Comparison of ENCODE assay signal across 28 mouse cellular contexts in the genomic region with DNA sequence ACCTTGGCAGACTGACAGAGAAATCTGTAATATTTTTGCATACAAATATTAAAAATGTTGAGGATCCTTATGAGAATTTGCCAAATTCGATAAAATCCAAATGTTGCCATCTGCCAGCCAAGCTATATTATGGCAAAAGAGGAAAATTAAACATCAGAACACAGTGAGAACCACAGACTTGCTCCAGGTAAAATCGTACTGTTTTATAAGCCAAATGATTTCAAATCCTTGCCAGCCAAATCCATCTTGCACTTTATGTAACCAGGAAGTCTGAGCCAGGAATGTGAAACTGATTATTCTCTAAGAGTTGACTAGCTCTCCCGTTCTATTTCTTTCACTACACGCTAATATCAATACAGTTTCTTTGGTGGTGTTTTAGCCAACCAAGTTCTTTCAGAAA.
DNase-seq lines count a peak whose midpoint lies in the region; ATAC-seq and TF ChIP-seq lines count a peak whose summit lies in the region.
"Had no signal": no experiment of that assay in that cellular context is flagged by ENCODE, and none has a peak within 500 bp of the region (broad histone marks: within the 10 kb centered on the region; RNA-seq: fewer than 3 reads in every experiment).

No protein-coding gene starts in this region.

- WGBS in hindbrain, postnatal 0 days, result 80% methylated on average over 4 of the region's 4 CpGs
- 90% methylated on average over 4 of the region's 4 CpGs for WGBS in hindbrain, embryonic 12.5 days

- DNase-seq in hindbrain, postnatal 0 days (ENCODE audit: low spot score), result peak; percentile 2
- DNase-seq in lung, postnatal 36 days, result peak; percentile 12
- DNase-seq in lung, adult 18-20 months, result no peak
- peak; percentile 95 for DNase-seq in cerebellum, adult 9-10 months
- DNase-seq in telencephalon, adult 2 months (ENCODE audit: low read depth, low spot score), result peak; percentile 44
- no peak for DNase-seq in gastrocnemius, postnatal 36 days
- DNase-seq: adrenal gland, postnatal 36 days; B cell, adult 2 months; gastrocnemius, adult 2 months; heart, postnatal 4 days; kidney, postnatal 36 days; liver; right cerebral cortex, adult 18-20 months; right cerebral cortex, postnatal 4 days had no signal

- ATAC-seq in hindbrain, postnatal 0 days, result no peak
- no peak for ATAC-seq in hindbrain, embryonic 12.5 days (ENCODE audit: low FRiP score)
- no peak for ATAC-seq in inflammation-experienced regulatory T-cells, adult 6 months
- ATAC-seq: intestine, postnatal 0 days; lung, postnatal 0 days; Patski had no signal

- intact Hi-C loops in gastrocnemius, postnatal 36 days (cut with DNase I), result no loop called here

- no peaks in the 10 kb centered on the region for H3K27me3 ChIP-seq in hindbrain, postnatal 0 days (ENCODE audit: insufficient read depth, low read length)
- H3K27me3 ChIP-seq in hindbrain, embryonic 12.5 days, result no peaks in the 10 kb centered on the region
- H3K27me3 ChIP-seq: CH12.LX; hindbrain, embryonic 15.5 days; liver, embryonic 15.5 days; neural tube, embryonic 15.5 days; Patski had no signal

- TF ChIP-seq CTCF in hindbrain, postnatal 0 days (IDR thresholded peaks at IDR 0.05; ENCODE audit: low read depth), result no peak

- H3K36me3 ChIP-seq in hindbrain, postnatal 0 days (ENCODE audit: insufficient read depth, low read length), result no peaks in the 10 kb centered on the region
- no peaks in the 10 kb centered on the region for H3K36me3 ChIP-seq in hindbrain, embryonic 12.5 days
- H3K36me3 ChIP-seq: G1E; heart, embryonic 10.5 days; hindbrain, embryonic 15.5 days; limb, embryonic 10.5 days; liver, embryonic 15.5 days; neural tube, embryonic 15.5 days had no signal

- H3K4me2 ChIP-seq in hindbrain, postnatal 0 days (ENCODE audit: low read depth, low read length), result no peak overlapping the region
- no peak overlapping the region for H3K4me2 ChIP-seq in hindbrain, embryonic 12.5 days (replicated peaks)
- H3K4me2 ChIP-seq: hindbrain, embryonic 15.5 days; liver, embryonic 15.5 days; midbrain, embryonic 11.5 days; neural tube, embryonic 15.5 days had no signal

- no peaks in the 10 kb centered on the region for H3K9me3 ChIP-seq in hindbrain, postnatal 0 days (ENCODE audit: low read length)
- no peaks in the 10 kb centered on the region for H3K9me3 ChIP-seq in hindbrain, embryonic 12.5 days (replicated peaks)
- H3K9me3 ChIP-seq: G1E; heart, embryonic 10.5 days; hindbrain, embryonic 15.5 days; limb, embryonic 10.5 days; liver, embryonic 15.5 days; neural tube, embryonic 15.5 days had no signal

- H3K9ac ChIP-seq in hindbrain, postnatal 0 days (replicated peaks; ENCODE audit: low read length), result no peak overlapping the region
- no peak overlapping the region for H3K9ac ChIP-seq in hindbrain, embryonic 12.5 days
- H3K9ac ChIP-seq: hindbrain, embryonic 15.5 days; liver, embryonic 15.5 days; neural tube, embryonic 15.5 days had no signal

- no peak overlapping the region for H3K4me3 ChIP-seq in hindbrain, postnatal 0 days (ENCODE audit: low read length)
- no peak overlapping the region for H3K4me3 ChIP-seq in hindbrain, embryonic 12.5 days
- H3K4me3 ChIP-seq: gastrocnemius, adult 2 months; heart, embryonic 10.5 days; hindbrain, embryonic 15.5 days; left cerebral cortex, adult 2 months; limb, embryonic 10.5 days; liver, embryonic 15.5 days; neural tube, embryonic 15.5 days had no signal

- H3K4me1 ChIP-seq in hindbrain, postnatal 0 days (ENCODE audit: insufficient read depth, low read length), result no peaks in the 10 kb centered on the region
- H3K4me1 ChIP-seq in hindbrain, embryonic 12.5 days, result no peaks in the 10 kb centered on the region
- H3K4me1 ChIP-seq: heart, embryonic 10.5 days; hindbrain, embryonic 15.5 days; limb, embryonic 10.5 days; liver, embryonic 15.5 days had no signal

- H3K27ac ChIP-seq in hindbrain, postnatal 0 days, result no peak overlapping the region
- H3K27ac ChIP-seq in hindbrain, embryonic 12.5 days, result no peak overlapping the region
- H3K27ac ChIP-seq: gastrocnemius, adult 2 months; heart, embryonic 10.5 days; hindbrain, embryonic 15.5 days; left cerebral cortex, adult 2 months; limb, embryonic 10.5 days; liver, embryonic 15.5 days; neural tube, embryonic 15.5 days had no signal

Comparison
In these comparisons a context has a peak if more than half of its experiments do, and no peak if none do; other contexts are left out.
1. DNase-seq: peak in hindbrain, postnatal 0 days (single experiment), lung, postnatal 36 days (single experiment), cerebellum, adult 9-10 months (single experiment) and telencephalon, adult 2 months (single experiment); none in lung, adult 18-20 months (0 of 2) and gastrocnemius, postnatal 36 days (0 of 2).